In genomic region chr9:85596959-85597358, GRCm38 (mm10) we compare ENCODE assay signal across 9 mouse cellular contexts.
DNase-seq lines count a peak whose midpoint lies in the region; ATAC-seq and TF ChIP-seq lines count a peak whose summit lies in the region.
"Had no signal": no experiment of that assay in that cellular context is flagged by ENCODE, and none has a peak within 500 bp of the region (broad histone marks: within the 10 kb centered on the region; RNA-seq: fewer than 3 reads in every experiment).

No protein-coding gene starts in this region.

- no peaks in the 10 kb centered on the region for H3K36me3 ChIP-seq in heart, embryonic 10.5 days
- no peaks in the 10 kb centered on the region for H3K36me3 ChIP-seq in lung, embryonic 14.5 days (ENCODE audit: insufficient read depth)

- H3K9ac ChIP-seq in lung, embryonic 14.5 days, result no peak overlapping the region

- H3K27ac ChIP-seq in heart, embryonic 10.5 days, result no peak overlapping the region
- H3K27ac ChIP-seq in lung, embryonic 14.5 days (ENCODE audit: low read depth), result no peak overlapping the region
- H3K27ac ChIP-seq: macrophage had no signal

- H3K9me3 ChIP-seq in heart, embryonic 10.5 days, result no peaks in the 10 kb centered on the region
- no peaks in the 10 kb centered on the region for H3K9me3 ChIP-seq in lung, embryonic 14.5 days (ENCODE audit: low read depth, low read length)

- no peak overlapping the region for H3K4me3 ChIP-seq in heart, embryonic 10.5 days
- no peak overlapping the region for H3K4me3 ChIP-seq in lung, embryonic 14.5 days (ENCODE audit: low read depth, low read length)

- peaks cover 16% of the 10 kb centered on the region; the same call in 1 of the 2 replicates for H3K4me1 ChIP-seq in heart, embryonic 10.5 days
- no peaks in the 10 kb centered on the region for H3K4me1 ChIP-seq in lung, embryonic 14.5 days (ENCODE audit: insufficient read depth)

- no peak overlapping the region for H3K4me2 ChIP-seq in lung, embryonic 14.5 days

- peak; percentile 22 for DNase-seq in heart, adult 8-10 months (ENCODE audit: low spot score)
- no peak for DNase-seq in heart, embryonic 10.5 days (ENCODE audit: low spot score)
- DNase-seq in right cerebral cortex, postnatal 4 days, result peak; percentile 25
- DNase-seq in right cerebral cortex, postnatal 10 days (ENCODE audit: low spot score in 2 of 2), result no peak
- DNase-seq in adrenal gland, postnatal 14 days, result peak; percentile 69
- peak; percentile 41 for DNase-seq in lung, embryonic 14.5 days
- DNase-seq in T-cell, adult 2 months (ENCODE audit: low spot score), result no peak
- no peak for DNase-seq in gastrocnemius, postnatal 36 days

- 33% methylated on average over 2 of the region's 2 CpGs for WGBS in heart, embryonic 10.5 days
- WGBS in lung, embryonic 14.5 days, result 41% methylated on average over 2 of the region's 2 CpGs

- peak; percentile 48 for TF ChIP-seq CTCF in lung, embryonic 14.5 days (IDR thresholded peaks at IDR 0.05; ENCODE audit: low read depth)

- no peaks in the 10 kb centered on the region for H3K27me3 ChIP-seq in heart, embryonic 10.5 days (ENCODE audit: insufficient read depth, poor library complexity, severe bottlenecking)
- H3K27me3 ChIP-seq in lung, embryonic 14.5 days (ENCODE audit: insufficient read depth, low read length), result no peaks in the 10 kb centered on the region

- ATAC-seq in lung, embryonic 14.5 days (ENCODE audit: insufficient read depth), result no peak

- intact Hi-C loops in gastrocnemius, postnatal 36 days (cut with DNase I), result no loop called here

Comparison
In these comparisons a context has a peak if more than half of its experiments do, and no peak if none do; other contexts are left out.
1. DNase-seq: peak in heart, adult 8-10 months (single experiment), right cerebral cortex, postnatal 4 days (single experiment), adrenal gland, postnatal 14 days (single experiment) and lung, embryonic 14.5 days (single experiment); none in heart, embryonic 10.5 days (single experiment), right cerebral cortex, postnatal 10 days (0 of 2), T-cell, adult 2 months (single experiment) and gastrocnemius, postnatal 36 days (0 of 2).